Mouse (Mus musculus) spleen, adult 2 months (tissue): ENCODE measurements around the gene Ccdc57.

Source experiments
- CTCF ChIP-seq: fragments of 200-500 bp; IDR thresholded peaks from 2 replicates; pipeline ENCODE4 v1.5.1; 2011; ENCODE audit warnings: mild to moderate bottlenecking, inconsistent platforms; ENCODE audit not compliant: insufficient read depth, insufficient read length, insufficient replicate concordance; ENCODE audit errors: extremely low read depth
- POLR2A ChIP-seq: fragments of 200-500 bp; IDR thresholded peaks from 2 replicates; pipeline ENCODE4 v1.6.1; 2011; ENCODE audit warnings: low read depth, low read length, inconsistent platforms

- no peak for TF ChIP-seq CTCF
- no peak for TF ChIP-seq POLR2A
Observed at GRCm38 (mm10) chr11:120932564-120933398, at the start of gene Ccdc57.
